Mouse (Mus musculus): ENCODE results near the gene Ctsl. TPM values are rescaled to one million over a fixed set of nuclear protein-coding genes. Genes with fewer than 3 reads are reported as not detected.
A peak's percentile ranks its signal among the peaks of the same experiment; 100 is the strongest.

The Ctsl gene
- total and polyA plus RNA-seq, 2 experiments from 2014 or later: 125 to 227 TPM

DNA sequence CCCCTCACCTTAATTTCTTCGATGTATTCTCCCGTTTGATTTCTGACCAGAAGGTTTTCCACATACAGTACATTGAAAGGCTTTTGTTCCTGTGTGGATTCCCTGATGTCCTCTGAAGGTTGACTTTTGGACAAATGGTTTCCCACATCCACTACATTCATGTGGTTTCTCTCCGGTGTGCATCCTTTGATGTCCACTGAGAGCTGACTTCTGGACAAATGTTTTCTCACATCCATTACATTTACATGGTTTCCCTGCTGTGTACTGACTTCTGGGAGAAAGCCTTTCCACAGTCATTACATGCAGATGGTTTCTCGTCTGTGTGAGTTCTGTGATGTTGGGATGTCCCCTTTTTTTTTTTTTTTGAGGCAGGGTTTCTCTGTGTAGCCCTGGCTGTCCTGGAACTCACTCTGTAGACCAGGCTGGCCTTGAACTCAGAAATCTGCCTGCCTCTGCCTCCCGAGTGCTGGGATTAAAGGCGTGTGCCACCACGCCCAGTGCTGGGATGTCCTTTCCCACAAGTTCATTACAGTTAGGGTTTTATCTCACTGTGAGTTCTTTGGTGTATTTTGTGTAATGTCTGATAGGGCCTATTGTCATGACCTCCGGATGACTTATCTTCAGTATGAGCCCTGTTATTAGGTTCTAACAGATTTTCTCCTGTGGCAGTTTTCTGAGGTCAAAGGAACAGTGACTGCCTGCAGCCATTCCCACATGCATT, 48.0 kb downstream of the Ctsl start:
- no peak for DNase-seq (ENCODE audit: low spot score)
- Histone ChIP-seq H3K27me3 (ENCODE audit: control insufficient read depth, insufficient read depth, low read length) (no peaks in the 10 kb centered on the region), H3K4me3 (ENCODE audit: low read depth, low read length) (no peak overlapping the region), H3K4me1 (ENCODE audit: control insufficient read depth, insufficient read depth) (no peaks in the 10 kb centered on the region), H3K4me2 (ENCODE audit: low read depth, low read length) (no peak overlapping the region), H3K9ac (replicated peaks; ENCODE audit: low read depth, low read length) (no peak overlapping the region), H3K27ac (ENCODE audit: low read depth) (no peak overlapping the region), H3K36me3 (replicated peaks; ENCODE audit: control insufficient read depth, insufficient read depth, low read length) (no peaks in the 10 kb centered on the region), H3K9me3 (replicated peaks; ENCODE audit: control insufficient read depth, low read length) (no peaks in the 10 kb centered on the region)
- no peak for ATAC-seq (ENCODE audit: insufficient read depth, low read depth)
- no peak for TF ChIP-seq CTCF (IDR thresholded peaks at IDR 0.05; ENCODE audit: low read depth)
- no peak for TF ChIP-seq EP300 (IDR thresholded peaks at IDR 0.05; ENCODE audit: low read depth)
- 80% methylated on average over 8 of the region's 8 CpGs for WGBS

DNA sequence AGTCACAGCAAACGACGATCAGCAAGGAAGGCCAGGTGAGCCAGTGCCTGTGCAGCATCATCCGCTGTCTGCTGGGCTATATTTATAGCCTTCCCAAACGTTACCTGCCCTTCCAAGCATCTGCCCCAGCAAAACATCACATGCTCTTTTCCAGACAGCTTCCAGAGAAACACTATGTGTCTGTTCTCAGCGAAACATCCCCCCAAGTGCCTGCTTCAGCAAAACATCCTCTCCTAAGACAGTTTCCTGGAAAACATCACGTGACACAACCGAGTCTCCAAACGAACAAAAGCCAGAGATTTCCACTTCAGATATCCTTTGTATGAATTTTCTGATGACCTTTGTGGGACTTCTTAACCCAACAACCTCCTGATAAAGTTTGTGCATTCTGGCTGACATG, 50.4 kb downstream of the Ctsl start:
- no peak overlapping the region for H3K4me3 ChIP-seq (ENCODE audit: low read depth, low read length)
- 48% methylated on average over 8 of the region's 8 CpGs for WGBS
- DNase-seq (ENCODE audit: low spot score): no peak
- no peak overlapping the region for H3K9ac ChIP-seq (replicated peaks; ENCODE audit: low read depth, low read length)
- TF ChIP-seq EP300 (IDR thresholded peaks at IDR 0.05; ENCODE audit: low read depth): no peak
- no peaks in the 10 kb centered on the region for H3K36me3 ChIP-seq (replicated peaks; ENCODE audit: control insufficient read depth, insufficient read depth, low read length)
- no peak overlapping the region for H3K4me2 ChIP-seq (ENCODE audit: low read depth, low read length)
- no peaks in the 10 kb centered on the region for H3K9me3 ChIP-seq (replicated peaks; ENCODE audit: control insufficient read depth, low read length)
- H3K27ac ChIP-seq (ENCODE audit: low read depth): peak overlapping the region; percentile 0; the same call in 1 of the 2 replicates
- no peak for ATAC-seq (ENCODE audit: insufficient read depth, low read depth)
- no peaks in the 10 kb centered on the region for H3K4me1 ChIP-seq (ENCODE audit: control insufficient read depth, insufficient read depth)
- H3K27me3 ChIP-seq (ENCODE audit: control insufficient read depth, insufficient read depth, low read length): no peaks in the 10 kb centered on the region

DNA sequence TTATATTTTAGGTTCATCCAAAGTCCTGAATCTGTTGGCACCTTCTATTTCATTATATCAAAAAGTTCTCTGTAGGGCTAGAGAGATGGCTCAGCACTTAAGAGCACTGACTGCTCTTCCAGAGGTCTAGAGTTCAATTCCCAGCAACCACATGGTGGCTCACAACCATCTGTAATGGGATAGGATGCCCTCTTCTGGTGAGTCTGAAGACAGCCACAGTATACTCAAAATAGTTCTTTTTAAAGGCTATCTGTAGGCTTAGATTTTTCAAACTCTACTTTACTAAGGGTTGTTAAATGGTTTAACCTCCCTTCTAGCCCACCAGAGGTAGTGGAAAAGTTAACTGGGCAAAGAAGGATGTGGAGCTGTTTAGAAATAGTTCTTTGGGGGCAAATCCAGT, 50.9 kb downstream of the Ctsl start:
- TF ChIP-seq CTCF (IDR thresholded peaks at IDR 0.05; ENCODE audit: low read depth): no peak
- TF ChIP-seq EP300 (IDR thresholded peaks at IDR 0.05; ENCODE audit: low read depth): no peak
- no peak overlapping the region for H3K4me3 ChIP-seq (ENCODE audit: low read depth, low read length)
- DNase-seq (ENCODE audit: low spot score) (no peak), ATAC-seq (ENCODE audit: insufficient read depth, low read depth) (no peak)
- peak overlapping the region; percentile 0; the same call in 1 of the 2 replicates for H3K27ac ChIP-seq (ENCODE audit: low read depth)
- H3K9me3 ChIP-seq (replicated peaks; ENCODE audit: control insufficient read depth, low read length): no peaks in the 10 kb centered on the region
- H3K36me3 ChIP-seq (replicated peaks; ENCODE audit: control insufficient read depth, insufficient read depth, low read length): no peaks in the 10 kb centered on the region
- H3K4me2 ChIP-seq (ENCODE audit: low read depth, low read length): no peak overlapping the region
- H3K9ac ChIP-seq (replicated peaks; ENCODE audit: low read depth, low read length): no peak overlapping the region
- H3K27me3 ChIP-seq (ENCODE audit: control insufficient read depth, insufficient read depth, low read length): no peaks in the 10 kb centered on the region
- no peaks in the 10 kb centered on the region for H3K4me1 ChIP-seq (ENCODE audit: control insufficient read depth, insufficient read depth)

DNA sequence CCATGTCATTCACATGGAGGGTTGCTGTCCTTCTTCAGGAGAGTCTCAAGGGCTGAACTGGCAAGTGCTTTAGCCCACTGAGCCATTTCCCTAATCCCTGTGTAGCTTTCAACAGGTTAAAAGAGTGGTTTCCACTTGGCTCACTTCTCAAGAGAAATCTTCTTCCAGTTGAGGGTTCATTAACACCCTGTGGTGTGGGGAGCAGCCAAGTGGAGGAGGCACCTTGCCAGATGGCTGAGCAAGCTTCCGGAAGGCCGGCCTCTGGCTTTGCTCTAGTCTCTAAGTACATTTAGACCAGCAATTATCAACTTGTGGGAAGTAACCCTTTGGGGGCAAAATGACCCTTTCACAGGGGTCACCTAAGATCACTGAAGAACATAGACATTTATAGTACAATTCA, 52.3 kb downstream of the Ctsl start:
- Histone ChIP-seq H3K9me3 (replicated peaks; ENCODE audit: control insufficient read depth, low read length) (no peaks in the 10 kb centered on the region), H3K4me2 (ENCODE audit: low read depth, low read length) (no peak overlapping the region), H3K27ac (ENCODE audit: low read depth) (no peak overlapping the region), H3K9ac (replicated peaks; ENCODE audit: low read depth, low read length) (no peak overlapping the region), H3K36me3 (replicated peaks; ENCODE audit: control insufficient read depth, insufficient read depth, low read length) (no peaks in the 10 kb centered on the region), H3K4me3 (ENCODE audit: low read depth, low read length) (no peak overlapping the region), H3K4me1 (ENCODE audit: control insufficient read depth, insufficient read depth) (no peaks in the 10 kb centered on the region), H3K27me3 (ENCODE audit: control insufficient read depth, insufficient read depth, low read length) (no peaks in the 10 kb centered on the region)
- 0 out of 2 replicates have a peak, but pooled peaks have one; percentile 42 for ATAC-seq (ENCODE audit: insufficient read depth, low read depth)
- 27% methylated on average over 2 of the region's 2 CpGs for WGBS
- DNase-seq (ENCODE audit: low spot score): peak; percentile 32
- TF ChIP-seq CTCF (IDR thresholded peaks at IDR 0.05; ENCODE audit: low read depth) (no peak), EP300 (IDR thresholded peaks at IDR 0.05; ENCODE audit: low read depth) (no peak)

DNA sequence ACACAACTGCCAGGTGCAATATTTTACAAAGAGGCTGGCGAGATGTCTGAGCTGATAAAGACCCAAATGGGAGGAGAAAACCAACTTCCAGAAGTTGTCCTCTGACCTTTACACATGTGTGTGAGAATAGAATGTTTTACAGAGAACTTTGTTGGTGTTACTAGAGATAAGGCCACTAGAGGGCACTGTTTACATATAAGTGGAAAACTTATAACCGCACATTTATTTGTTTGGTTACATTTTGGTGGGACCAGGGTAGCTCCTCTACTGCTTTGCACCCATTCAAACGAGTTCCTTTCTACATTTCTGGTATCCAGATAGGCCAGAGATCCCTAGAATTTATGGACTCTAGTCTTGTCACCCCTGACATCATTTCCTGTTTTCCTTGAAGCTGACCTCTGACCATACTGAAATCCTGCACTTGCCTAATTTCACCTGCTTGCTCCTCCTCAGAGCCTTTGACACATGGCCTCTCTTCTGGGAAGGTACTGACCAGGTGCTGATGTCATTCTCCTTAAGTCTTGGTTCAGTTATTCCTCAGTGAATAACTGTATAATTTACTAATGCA, 55.1 kb downstream of the Ctsl start:
- 0% methylated on average over 3 of the region's 3 CpGs for WGBS
- Histone ChIP-seq H3K27me3 (ENCODE audit: control insufficient read depth, insufficient read depth, low read length) (no peaks in the 10 kb centered on the region), H3K4me2 (ENCODE audit: low read depth, low read length) (no peak overlapping the region), H3K4me3 (ENCODE audit: low read depth, low read length) (no peak overlapping the region), H3K9ac (replicated peaks; ENCODE audit: low read depth, low read length) (no peak overlapping the region), H3K36me3 (replicated peaks; ENCODE audit: control insufficient read depth, insufficient read depth, low read length) (no peaks in the 10 kb centered on the region), H3K4me1 (ENCODE audit: control insufficient read depth, insufficient read depth) (0 out of 2 replicates have a peak, but pooled peaks cover 7% of the 10 kb centered on the region), H3K27ac (ENCODE audit: low read depth) (no peak overlapping the region), H3K9me3 (replicated peaks; ENCODE audit: control insufficient read depth, low read length) (no peaks in the 10 kb centered on the region)
- no peak for TF ChIP-seq EP300 (IDR thresholded peaks at IDR 0.05; ENCODE audit: low read depth)
- TF ChIP-seq CTCF (IDR thresholded peaks at IDR 0.05; ENCODE audit: low read depth): peak; percentile 69
- no peak for ATAC-seq (ENCODE audit: insufficient read depth, low read depth)
- DNase-seq (ENCODE audit: low spot score): peak; percentile 81

Measured in heart, postnatal 0 days (tissue).